Mouse (Mus musculus) midbrain, embryonic 13.5 days (tissue): Measurements from ENCODE around the gene Armc2. TPM values are rescaled to one million over a fixed set of nuclear protein-coding genes. Genes with fewer than 3 reads are reported as not detected.

Experiments
- ATAC-seq: fragments of 200-750 bp; cut with Nextera tagmentation; 2 replicates; pipeline ENCODE4 v1.8.0; 2017; ENCODE audit warnings: mild to moderate bottlenecking, moderate TSS enrichment, moderate library complexity
- H3K27ac ChIP-seq: fragments of 300-500 bp; sonication (generic); 2 replicates; pipeline ENCODE4 v1.5.1; 2015; ENCODE audit warnings: inconsistent platforms, mild to moderate bottlenecking, moderate library complexity
- H3K27me3 ChIP-seq: fragments of 300-500 bp; sonication (generic); 2 replicates; pipeline ENCODE4 v1.6.1; 2015; ENCODE audit warnings: mild to moderate bottlenecking, inconsistent platforms
- H3K36me3 ChIP-seq: fragments of 300-500 bp; sonication (generic); 2 replicates; pipeline ENCODE4 v1.6.1; 2015; ENCODE audit warnings: mild to moderate bottlenecking, inconsistent platforms
- H3K4me1 ChIP-seq: fragments of 300-500 bp; sonication (generic); replicated peaks from 2 replicates; pipeline ENCODE4 v1.6.1; 2015; ENCODE audit warnings: inconsistent platforms
- H3K4me2 ChIP-seq: fragments of 300-500 bp; sonication (generic); replicated peaks from 2 replicates; pipeline ENCODE4 v1.6.1; 2015; ENCODE audit warnings: moderate library complexity, mild to moderate bottlenecking, inconsistent platforms
- H3K4me3 ChIP-seq: fragments of 300-500 bp; sonication (generic); replicated peaks from 2 replicates; pipeline ENCODE4 v1.5.1; 2015; ENCODE audit warnings: mild to moderate bottlenecking, inconsistent platforms
- H3K9ac ChIP-seq: fragments of 300-500 bp; sonication (generic); replicated peaks from 2 replicates; pipeline ENCODE4 v1.6.1; 2015; ENCODE audit warnings: mild to moderate bottlenecking, inconsistent platforms
- H3K9me3 ChIP-seq: fragments of 300-500 bp; sonication (generic); 2 replicates; pipeline ENCODE4 v1.6.1; 2016; ENCODE audit warnings: mild to moderate bottlenecking, inconsistent platforms
- WGBS: fragments of 180-500 bp; shearing (Covaris S2); methylation state at CpG from one replicate; pipeline ENCODE4 v1.1.7; 2015; 5-methylcytosine and 5-hydroxymethylcytosine counted together
- polyA plus RNA-seq: library from polyadenylated mRNA; unstranded; fragments of >200 nt; fragmentation: Nextera tagmentation; extraction: Ambion mirVana; gene quantifications from 2 replicates; pipeline ENCODE4 v1.2.1, GENCODE M21; 2015

Gene Armc2
- polyA plus RNA-seq, 1 experiment from 2014 or later = 6.8 TPM

GRCm38 (mm10) chr10:42010761-42011435, 7.3 kb downstream of the Armc2 start:
- WGBS = 91% methylated on average over 10 of the region's 10 CpGs

GRCm38 (mm10) chr10:42005259-42005658, 13.0 kb downstream of the Armc2 start:
- Histone ChIP-seq H3K9me3 (no peaks in the 10 kb centered on the region), H3K27me3 (no peaks in the 10 kb centered on the region), H3K27ac (no peak overlapping the region), H3K4me2 (no peak overlapping the region), H3K4me1 (no peaks in the 10 kb centered on the region), H3K9ac (no peak overlapping the region), H3K4me3 (no peak overlapping the region), H3K36me3 (no peaks in the 10 kb centered on the region)
- 81% methylated on average over 3 of the region's 3 CpGs for WGBS
- no peak for ATAC-seq

More at GRCm38 (mm10) chr10:42010761-42011435, 7.3 kb downstream of the Armc2 start:
- 0 out of 2 replicates have a peak, but pooled peaks cover 4% of the 10 kb centered on the region for H3K27me3 ChIP-seq
- no peaks in the 10 kb centered on the region for H3K36me3 ChIP-seq
- H3K4me1 ChIP-seq = no peaks in the 10 kb centered on the region
- ATAC-seq = no peak
- H3K9ac ChIP-seq = no peak overlapping the region
- no peak overlapping the region for H3K4me2 ChIP-seq
- H3K4me3 ChIP-seq = no peak overlapping the region
- no peaks in the 10 kb centered on the region for H3K9me3 ChIP-seq
- no peak overlapping the region for H3K27ac ChIP-seq

- Histone ChIP-seq H3K4me3 (no peak overlapping the region), H3K9me3 (no peaks in the 10 kb centered on the region), H3K9ac (no peak overlapping the region), H3K27ac (no peak overlapping the region), H3K4me1 (no peaks in the 10 kb centered on the region), H3K27me3 (no peaks in the 10 kb centered on the region), H3K36me3 (no peaks in the 10 kb centered on the region), H3K4me2 (no peak overlapping the region)
- no peak for ATAC-seq
- WGBS = 75% methylated on average over 7 of the region's 7 CpGs
These were observed 13.6 kb downstream of the Armc2 start for GRCm38 (mm10) chr10:42004690-42005089.

GRCm38 (mm10) chr10:42004056-42004455, 14.2 kb downstream of the Armc2 start:
- ATAC-seq = no peak
- H3K27ac ChIP-seq = no peak overlapping the region
- no peaks in the 10 kb centered on the region for H3K4me1 ChIP-seq
- H3K9ac ChIP-seq = no peak overlapping the region
- 88% methylated on average over 1 of the region's 1 CpGs for WGBS
- H3K36me3 ChIP-seq = no peaks in the 10 kb centered on the region
- no peaks in the 10 kb centered on the region for H3K27me3 ChIP-seq
- no peaks in the 10 kb centered on the region for H3K9me3 ChIP-seq
- H3K4me2 ChIP-seq = no peak overlapping the region
- no peak overlapping the region for H3K4me3 ChIP-seq

- Histone ChIP-seq H3K4me2 (no peak overlapping the region), H3K9me3 (no peaks in the 10 kb centered on the region), H3K27ac (no peak overlapping the region), H3K27me3 (no peaks in the 10 kb centered on the region), H3K4me1 (no peaks in the 10 kb centered on the region), H3K4me3 (no peak overlapping the region), H3K36me3 (no peaks in the 10 kb centered on the region), H3K9ac (no peak overlapping the region)
- ATAC-seq = no peak
- 64% methylated on average over 1 of the region's 1 CpGs for WGBS
These were observed 14.7 kb downstream of the Armc2 start for GRCm38 (mm10) chr10:42003576-42003975.

GRCm38 (mm10) chr10:42002436-42002835, 15.8 kb downstream of the Armc2 start:
- H3K4me1 ChIP-seq = no peaks in the 10 kb centered on the region
- H3K27me3 ChIP-seq = no peaks in the 10 kb centered on the region
- no peaks in the 10 kb centered on the region for H3K36me3 ChIP-seq
- 74% methylated on average over 7 of the region's 7 CpGs for WGBS
- no peak overlapping the region for H3K9ac ChIP-seq
- no peak for ATAC-seq
- H3K4me2 ChIP-seq = no peak overlapping the region
- no peak overlapping the region for H3K4me3 ChIP-seq
- no peaks in the 10 kb centered on the region for H3K9me3 ChIP-seq
- no peak overlapping the region for H3K27ac ChIP-seq

GRCm38 (mm10) chr10:42001260-42001659, 17.0 kb downstream of the Armc2 start:
- ATAC-seq = no peak
- WGBS = 95% methylated on average over 3 of the region's 3 CpGs
- Histone ChIP-seq H3K4me2 (no peak overlapping the region), H3K27me3 (no peaks in the 10 kb centered on the region), H3K4me3 (no peak overlapping the region), H3K9me3 (no peaks in the 10 kb centered on the region), H3K36me3 (no peaks in the 10 kb centered on the region), H3K9ac (no peak overlapping the region), H3K27ac (no peak overlapping the region), H3K4me1 (no peaks in the 10 kb centered on the region)

GRCm38 (mm10) chr10:41997691-41998178, 20.5 kb downstream of the Armc2 start:
- Histone ChIP-seq H3K9me3 (no peaks in the 10 kb centered on the region), H3K27me3 (0 out of 2 replicates have a peak, but pooled peaks cover 3% of the 10 kb centered on the region), H3K36me3 (no peaks in the 10 kb centered on the region), H3K4me2 (no peak overlapping the region), H3K9ac (no peak overlapping the region), H3K27ac (no peak overlapping the region), H3K4me1 (no peaks in the 10 kb centered on the region; the same call in 1 of the 2 replicates), H3K4me3 (no peak overlapping the region)
- ATAC-seq = no peak
- 79% methylated on average over 1 of the region's 1 CpGs for WGBS

GRCm38 (mm10) chr10:41996157-41996556, 22.1 kb downstream of the Armc2 start:
- 0 out of 2 replicates have a peak, but pooled peaks cover 5% of the 10 kb centered on the region for H3K27me3 ChIP-seq
- H3K9me3 ChIP-seq = no peaks in the 10 kb centered on the region
- no peak overlapping the region for H3K27ac ChIP-seq
- no peak overlapping the region for H3K4me2 ChIP-seq
- no peaks in the 10 kb centered on the region for H3K36me3 ChIP-seq
- H3K4me3 ChIP-seq = no peak overlapping the region
- H3K4me1 ChIP-seq = peaks cover 6% of the 10 kb centered on the region
- 79% methylated on average over 8 of the region's 8 CpGs for WGBS
- no peak for ATAC-seq
- H3K9ac ChIP-seq = no peak overlapping the region

- H3K9me3 ChIP-seq = no peaks in the 10 kb centered on the region
- peaks cover 9% of the 10 kb centered on the region for H3K4me1 ChIP-seq
- H3K4me2 ChIP-seq = no peak overlapping the region
- H3K27me3 ChIP-seq = peaks cover 12% of the 10 kb centered on the region
- ATAC-seq = no peak
- no peak overlapping the region for H3K4me3 ChIP-seq
- H3K36me3 ChIP-seq = no peaks in the 10 kb centered on the region
- no peak overlapping the region for H3K27ac ChIP-seq
- no peak overlapping the region for H3K9ac ChIP-seq
- 19% methylated on average over 2 of the region's 2 CpGs for WGBS
These were observed 23.2 kb downstream of the Armc2 start for GRCm38 (mm10) chr10:41995051-41995450.

GRCm38 (mm10) chr10:41994578-41994977, 23.7 kb downstream of the Armc2 start:
- ATAC-seq = no peak
- peaks cover 9% of the 10 kb centered on the region for H3K4me1 ChIP-seq
- H3K36me3 ChIP-seq = no peaks in the 10 kb centered on the region
- H3K4me3 ChIP-seq = no peak overlapping the region
- no peaks in the 10 kb centered on the region for H3K9me3 ChIP-seq
- no peak overlapping the region for H3K4me2 ChIP-seq
- H3K27ac ChIP-seq = no peak overlapping the region
- H3K27me3 ChIP-seq = peaks cover 14% of the 10 kb centered on the region
- WGBS = 39% methylated on average over 4 of the region's 4 CpGs
- no peak overlapping the region for H3K9ac ChIP-seq

GRCm38 (mm10) chr10:41992059-41992440, 26.2 kb downstream of the Armc2 start:
- H3K36me3 ChIP-seq = no peaks in the 10 kb centered on the region
- H3K27me3 ChIP-seq = peaks cover 18% of the 10 kb centered on the region
- no peaks in the 10 kb centered on the region for H3K9me3 ChIP-seq
- H3K27ac ChIP-seq = no peak overlapping the region
- no peak overlapping the region for H3K4me2 ChIP-seq
- no peak overlapping the region for H3K4me3 ChIP-seq
- H3K4me1 ChIP-seq = peaks cover 9% of the 10 kb centered on the region
- no peak for ATAC-seq
- no peak overlapping the region for H3K9ac ChIP-seq
- 80% methylated on average over 5 of the region's 5 CpGs for WGBS
